Mouse (Mus musculus): ENCODE measurements around the gene Gm21860. TPM values are rescaled to one million over a fixed set of nuclear protein-coding genes. Genes with fewer than 3 reads are reported as not detected.
"Not testable (repeated sequence)": the region's sequence is repeated elsewhere in the genome, so short reads cannot be mapped to it uniquely, and the experiment has no call there.

Gene Gm21860
- not detected in 2 replicates for polyA plus RNA-seq (2015; fragmentation: Nextera tagmentation; extraction: Ambion mirVana)

DNA sequence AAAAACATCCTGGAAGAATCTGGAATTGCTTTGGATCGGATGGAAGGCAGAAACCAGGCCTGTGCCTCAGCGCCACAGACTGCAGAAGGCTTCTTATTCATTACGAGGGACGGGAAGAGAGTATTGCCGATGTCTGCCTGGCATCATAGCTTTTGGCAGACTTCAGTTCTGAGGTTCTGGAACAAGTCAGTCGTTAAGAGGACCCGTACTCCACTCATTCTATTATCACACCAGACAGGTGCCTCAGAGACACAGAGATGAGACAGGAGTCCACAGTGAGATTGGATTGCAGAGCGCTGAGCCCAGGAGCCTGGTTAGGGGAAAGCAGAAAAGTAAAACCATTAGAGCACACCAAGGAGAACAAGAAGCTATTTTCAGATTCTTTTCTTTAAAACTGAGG is at the start of gene Gm21860:
TSS of gene Gm21860 (minus strand) at position 101 of the 400 bp plus-strand sequence.
- not testable (repeated sequence) for DNase-seq (ENCODE audit: low spot score)

DNA sequence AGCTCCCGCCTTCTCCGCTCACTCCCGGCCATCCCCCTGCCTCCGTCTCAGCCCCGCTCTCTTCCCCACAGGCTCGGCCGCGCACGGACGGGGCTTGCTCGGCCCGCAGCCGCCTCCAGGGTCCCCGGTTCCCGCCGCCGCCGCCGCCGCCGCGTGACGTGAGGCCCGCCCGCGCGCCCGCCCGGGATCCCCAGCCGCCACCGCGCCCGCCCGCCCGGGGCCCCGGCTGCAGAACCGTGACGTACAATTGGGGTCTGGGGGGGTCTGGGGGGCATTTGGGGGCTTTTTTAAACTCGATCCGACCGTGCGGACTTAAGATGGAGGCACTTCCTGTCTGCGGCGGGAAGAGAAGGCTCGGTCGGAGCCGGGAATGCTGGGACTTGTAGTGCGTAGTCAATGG is 29.8 kb upstream of the Gm21860 start, which contains the start of gene Gm47283:
TSS of gene Gm47283 (plus strand) at position 301 of the 400 bp plus-strand sequence.
- not testable (repeated sequence) for DNase-seq (ENCODE audit: low spot score)

DNA sequence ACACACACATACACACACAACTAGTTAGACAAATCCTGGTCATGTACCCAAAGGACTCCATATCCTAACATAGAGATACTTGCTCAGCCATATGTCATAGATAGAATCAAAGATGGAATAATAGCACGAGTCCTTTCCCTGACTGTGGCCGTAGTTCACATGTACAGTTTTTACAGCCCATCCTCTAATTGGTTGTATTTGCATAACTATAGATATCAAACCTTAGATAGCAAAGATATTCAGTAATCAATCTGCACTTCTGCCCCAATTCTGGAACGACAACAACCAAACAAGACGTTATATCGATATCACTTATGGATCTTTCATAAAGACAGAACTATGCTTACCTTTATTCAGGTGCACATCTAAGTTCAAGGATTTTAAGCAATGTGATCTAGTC is 9.4 kb downstream of the Gm21860 start:
- DNase-seq (ENCODE audit: low spot score) = peak; percentile 16

DNA sequence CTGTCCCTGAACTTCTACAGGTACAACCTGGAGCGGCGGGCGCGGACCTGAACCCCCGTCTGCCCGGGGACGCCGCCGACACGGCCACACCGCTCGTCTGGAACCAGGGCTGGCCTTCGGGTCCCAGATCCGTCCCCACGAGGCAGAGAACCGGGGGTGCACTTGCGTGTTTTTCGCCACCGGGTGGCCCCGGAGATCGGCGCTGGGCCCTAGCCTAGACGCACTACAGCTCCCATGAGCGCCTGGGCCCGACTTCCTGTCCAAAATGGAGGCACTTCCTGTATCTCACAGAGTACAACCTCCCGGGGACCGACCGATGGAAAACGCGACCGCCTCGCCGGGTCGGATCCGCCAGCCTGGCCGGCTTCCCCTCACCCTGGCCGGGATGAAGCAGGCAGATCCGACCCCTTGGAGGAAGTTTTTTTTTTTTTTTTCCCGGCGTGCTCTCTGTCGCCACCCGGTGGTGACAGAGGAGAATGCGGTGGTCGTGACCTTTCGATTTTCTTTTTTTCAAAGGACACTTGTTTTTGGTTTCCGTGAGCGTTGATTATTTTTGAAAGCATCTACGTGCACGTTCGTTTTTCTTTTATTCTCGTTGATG is 10.1 kb downstream of the Gm21860 start:
- peak; percentile 83 for DNase-seq (ENCODE audit: low spot score)

DNA sequence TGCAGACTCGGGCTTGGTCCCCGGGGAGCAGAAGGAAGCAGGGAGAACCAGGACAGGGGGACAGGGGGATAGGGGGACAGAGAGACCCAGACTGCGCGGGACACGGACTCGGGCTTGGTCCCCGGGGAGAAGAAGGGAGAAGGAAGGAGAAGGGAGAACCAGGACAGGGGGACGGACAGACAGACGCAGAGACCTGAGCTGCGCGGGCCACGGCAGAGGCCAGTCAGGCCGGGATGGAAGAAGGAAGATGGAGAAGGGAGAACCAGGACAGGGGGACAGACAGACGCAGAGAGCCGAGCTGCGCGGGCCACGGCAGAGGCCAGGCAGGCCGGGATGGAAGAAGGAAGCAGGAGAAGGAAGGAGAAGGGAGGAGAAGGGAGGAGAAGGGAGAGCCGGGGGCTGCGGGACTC is 10.8 kb downstream of the Gm21860 start:
- DNase-seq (ENCODE audit: low spot score) = no peak

DNA sequence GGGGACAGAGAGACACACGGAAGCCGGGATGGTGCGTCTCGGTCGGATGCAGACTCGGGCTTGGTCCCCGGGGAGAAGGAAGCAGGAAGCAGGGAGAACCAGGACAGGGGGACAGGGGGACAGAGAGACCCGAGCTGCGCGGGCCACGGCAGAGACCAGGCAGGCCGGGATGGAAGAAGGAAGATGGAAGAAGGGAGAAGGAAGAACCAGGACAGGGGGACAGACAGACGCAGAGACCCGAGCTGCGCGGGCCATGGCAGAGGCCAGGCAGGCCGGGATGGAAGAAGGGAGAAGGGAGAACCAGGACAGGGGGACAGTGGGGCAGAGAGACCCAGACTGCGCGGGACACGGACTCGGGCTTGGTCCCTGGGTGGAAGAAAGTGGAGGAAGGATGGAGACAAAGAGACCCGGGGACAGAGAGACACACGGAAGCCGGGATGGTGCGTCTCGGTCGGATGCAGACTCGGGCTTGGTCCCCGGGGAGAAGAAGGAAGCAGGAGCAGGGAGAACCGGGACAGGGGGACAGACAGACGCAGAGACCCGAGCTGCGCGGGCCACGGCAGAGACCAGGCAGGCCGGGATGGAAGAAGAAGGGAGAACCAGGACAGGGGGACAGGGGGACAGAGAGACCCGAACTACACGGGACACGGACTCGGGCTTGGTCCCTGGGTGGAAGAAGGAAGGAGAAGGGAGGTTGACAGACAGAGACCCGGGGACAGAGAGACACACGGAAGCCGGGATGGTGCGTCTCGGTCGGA is 11.4 kb downstream of the Gm21860 start:
- not testable (repeated sequence) for DNase-seq (ENCODE audit: low spot score)

DNA sequence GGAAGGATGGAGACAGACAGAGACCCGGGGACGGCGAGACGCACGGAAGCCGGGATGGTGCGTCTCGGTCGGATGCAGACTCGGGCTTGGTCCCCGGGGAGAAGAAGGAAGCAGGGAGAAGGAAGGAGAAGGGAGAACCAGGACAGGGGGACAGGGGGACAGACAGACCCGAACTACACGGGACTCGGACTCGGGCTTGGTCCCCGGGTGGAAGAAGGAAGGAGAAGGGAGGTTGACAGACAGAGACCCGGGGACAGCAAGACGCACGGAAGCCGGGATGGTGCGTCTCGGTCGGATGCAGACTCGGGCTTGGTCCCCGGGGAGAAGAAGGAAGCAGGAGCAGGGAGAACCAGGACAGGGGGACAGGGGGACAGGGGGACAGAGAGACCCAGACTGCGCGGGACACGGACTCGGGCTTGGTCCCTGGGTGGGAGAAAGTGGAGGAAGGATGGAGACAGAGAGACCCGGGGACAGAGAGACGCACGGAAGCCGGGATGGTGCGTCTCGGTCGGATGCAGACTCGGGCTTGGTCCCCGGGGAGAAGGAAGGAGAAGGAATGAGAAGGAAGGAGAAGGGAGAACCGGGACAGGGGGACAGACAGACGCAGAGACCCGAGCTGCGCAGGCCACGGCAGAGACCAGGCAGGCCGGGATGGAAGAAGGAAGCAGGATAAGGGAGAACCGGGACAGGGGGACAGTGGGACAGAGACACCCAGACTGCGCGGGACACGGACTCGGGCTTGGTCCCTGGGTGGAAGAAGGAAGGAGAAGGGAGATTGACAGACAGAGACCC is 12.2 kb downstream of the Gm21860 start:
- peak; percentile 12 for DNase-seq (ENCODE audit: low spot score)

DNA sequence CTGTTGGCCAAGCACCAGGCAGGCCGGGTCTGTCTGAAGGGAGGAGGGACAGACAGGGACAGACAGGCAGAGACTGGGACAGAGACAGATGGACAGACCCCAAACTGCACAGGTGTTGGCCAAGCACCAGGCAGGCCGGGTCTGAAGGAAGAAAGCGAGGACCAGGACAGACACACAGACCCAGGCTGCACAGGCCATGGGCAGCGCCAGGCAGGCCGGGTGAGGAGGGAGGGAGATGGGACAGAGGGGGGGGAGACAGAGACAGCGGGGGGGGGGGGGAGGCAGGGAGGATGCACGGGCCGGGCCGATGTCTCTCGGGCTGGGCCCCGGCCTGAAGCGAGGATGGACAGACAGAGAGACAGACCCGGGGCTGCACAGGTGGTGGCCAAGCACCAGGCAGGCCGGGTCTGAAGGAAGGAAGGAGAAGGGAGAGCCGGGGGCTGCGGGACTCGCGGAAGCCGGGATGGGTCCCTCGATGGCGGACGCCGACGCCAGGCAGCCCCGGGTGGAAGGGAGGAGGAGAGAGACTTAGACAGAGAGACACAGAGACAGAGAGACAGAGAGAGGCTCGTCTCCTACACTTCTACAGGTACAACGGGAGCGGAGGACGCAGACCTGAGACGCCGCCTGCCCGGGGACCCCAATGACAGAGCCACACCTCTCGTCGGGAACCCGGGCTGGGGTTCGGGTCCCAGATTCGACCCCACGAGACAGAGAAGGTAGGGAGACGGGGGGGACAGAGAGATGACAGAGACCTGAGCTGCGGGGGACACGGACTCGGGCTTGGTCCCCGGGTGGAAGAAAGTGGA is 13.0 kb downstream of the Gm21860 start:
- peak; percentile 35 for DNase-seq (ENCODE audit: low spot score)

DNA sequence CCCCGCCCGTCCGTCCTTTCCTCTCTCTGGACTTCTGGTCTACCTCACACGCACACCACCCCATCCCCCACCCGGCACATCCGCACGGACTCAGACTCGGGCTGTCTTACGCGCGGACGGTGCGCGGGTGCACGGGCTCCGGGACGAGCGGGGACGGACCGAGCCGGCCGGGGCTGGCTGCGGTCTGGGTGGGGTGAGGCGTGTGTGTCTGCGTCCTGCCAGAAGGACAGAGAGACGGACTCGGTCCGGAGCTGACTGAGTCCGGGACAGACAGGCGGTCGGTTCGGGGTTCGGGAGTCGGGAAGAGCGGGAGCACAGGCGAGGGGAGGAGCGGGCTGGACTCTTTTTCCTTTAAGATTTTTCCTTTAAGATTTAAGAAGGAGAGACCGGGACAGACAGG is 13.6 kb downstream of the Gm21860 start:
- DNase-seq (ENCODE audit: low spot score) = peak; percentile 73

DNA sequence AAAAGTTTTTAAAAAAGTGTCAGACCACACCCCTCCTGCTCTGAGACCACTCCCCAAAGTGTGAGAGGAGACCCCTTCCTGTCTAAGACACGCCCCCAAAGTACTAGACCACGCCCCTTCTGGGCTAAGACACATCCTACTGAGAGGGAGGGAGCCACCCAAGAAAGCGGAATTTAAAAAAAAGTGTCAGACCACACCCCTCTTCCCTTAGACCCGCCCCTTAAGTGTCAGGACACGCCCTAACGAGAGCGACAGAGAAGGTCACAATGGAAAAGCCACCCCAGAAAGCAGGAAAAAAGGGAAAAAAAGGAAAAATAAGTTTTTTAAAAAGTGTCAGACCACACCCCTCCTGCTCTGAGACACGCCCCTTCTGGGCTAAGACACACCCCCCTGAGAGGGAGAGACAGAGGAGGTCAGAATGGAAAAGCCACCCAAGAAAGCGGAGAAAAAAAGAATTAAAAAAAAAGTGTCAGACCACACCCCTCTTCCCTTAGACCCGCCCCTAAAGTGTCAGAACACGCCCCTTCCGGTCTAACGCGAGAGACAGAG is 14.5 kb downstream of the Gm21860 start:
- DNase-seq (ENCODE audit: low spot score) = peak; percentile 64

DNA sequence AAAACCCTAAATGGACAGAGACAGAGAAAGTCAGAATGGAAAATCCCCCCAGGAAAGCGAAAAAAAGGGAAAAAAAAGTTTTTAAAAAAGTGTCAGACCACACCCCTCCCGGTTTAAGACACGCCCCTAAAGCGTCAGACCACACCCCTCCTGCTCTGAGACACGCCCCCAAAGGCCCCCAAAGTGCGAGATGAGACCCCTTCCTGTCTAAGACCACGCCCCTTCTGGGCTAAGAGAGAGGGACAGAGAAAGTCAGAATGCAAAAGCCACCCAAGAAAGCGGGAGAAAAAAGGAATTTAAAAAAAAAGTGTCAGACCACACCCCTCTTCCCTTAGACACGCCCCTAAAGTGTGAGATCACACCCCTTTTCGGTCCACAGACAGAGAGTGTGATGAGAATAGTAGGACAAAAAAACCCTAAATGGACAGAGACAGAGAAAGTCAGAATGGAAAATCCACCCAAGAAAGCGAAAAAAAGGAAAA is 15.0 kb downstream of the Gm21860 start:
- DNase-seq (ENCODE audit: low spot score) = peak; percentile 36

DNA sequence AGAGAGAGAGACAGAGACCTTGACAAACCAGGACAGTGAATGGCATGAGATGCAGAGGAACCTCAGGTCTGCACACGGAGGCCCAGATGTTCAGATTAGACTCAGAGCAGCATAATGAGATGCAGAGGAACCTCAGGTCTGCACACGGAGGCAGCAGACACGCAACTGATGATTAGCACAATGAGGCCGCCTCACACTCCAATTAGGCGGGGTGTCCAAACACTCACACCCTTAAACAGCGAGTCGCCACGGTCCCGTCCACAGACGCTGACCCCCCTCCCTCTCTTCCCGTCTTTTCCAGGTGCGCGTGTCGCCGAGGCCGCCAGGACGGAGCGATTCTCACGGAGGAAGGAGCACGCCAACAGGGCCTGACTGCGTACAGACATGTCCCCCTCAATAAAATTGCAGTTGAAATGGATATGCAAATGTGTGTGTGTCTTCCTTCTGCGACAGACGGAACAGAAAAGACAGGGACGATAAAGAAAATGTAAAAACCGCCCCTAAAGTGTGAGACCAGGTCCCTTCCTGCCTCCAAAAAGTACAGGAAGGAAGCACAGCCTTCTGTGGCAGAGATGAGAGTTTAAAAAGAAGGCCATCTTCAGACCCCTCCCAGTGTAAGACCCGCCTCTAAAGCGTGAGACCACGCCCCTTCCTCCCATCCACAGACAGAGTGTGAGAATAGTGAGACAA is 15.6 kb downstream of the Gm21860 start:
- peak; percentile 61 for DNase-seq (ENCODE audit: low spot score)

DNA sequence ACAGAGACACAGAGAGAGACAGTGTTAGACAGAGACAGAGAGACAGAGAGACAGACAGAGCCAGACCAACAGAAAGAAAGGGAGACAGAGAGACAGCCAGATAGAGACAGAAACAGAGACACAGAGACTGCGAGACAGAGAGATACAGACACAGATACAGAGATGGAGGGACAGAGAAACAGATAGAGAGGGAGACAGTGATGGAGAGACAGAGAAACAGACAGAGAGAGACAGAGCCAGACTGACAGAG is 16.3 kb downstream of the Gm21860 start:
- no peak for DNase-seq (ENCODE audit: low spot score)

DNA sequence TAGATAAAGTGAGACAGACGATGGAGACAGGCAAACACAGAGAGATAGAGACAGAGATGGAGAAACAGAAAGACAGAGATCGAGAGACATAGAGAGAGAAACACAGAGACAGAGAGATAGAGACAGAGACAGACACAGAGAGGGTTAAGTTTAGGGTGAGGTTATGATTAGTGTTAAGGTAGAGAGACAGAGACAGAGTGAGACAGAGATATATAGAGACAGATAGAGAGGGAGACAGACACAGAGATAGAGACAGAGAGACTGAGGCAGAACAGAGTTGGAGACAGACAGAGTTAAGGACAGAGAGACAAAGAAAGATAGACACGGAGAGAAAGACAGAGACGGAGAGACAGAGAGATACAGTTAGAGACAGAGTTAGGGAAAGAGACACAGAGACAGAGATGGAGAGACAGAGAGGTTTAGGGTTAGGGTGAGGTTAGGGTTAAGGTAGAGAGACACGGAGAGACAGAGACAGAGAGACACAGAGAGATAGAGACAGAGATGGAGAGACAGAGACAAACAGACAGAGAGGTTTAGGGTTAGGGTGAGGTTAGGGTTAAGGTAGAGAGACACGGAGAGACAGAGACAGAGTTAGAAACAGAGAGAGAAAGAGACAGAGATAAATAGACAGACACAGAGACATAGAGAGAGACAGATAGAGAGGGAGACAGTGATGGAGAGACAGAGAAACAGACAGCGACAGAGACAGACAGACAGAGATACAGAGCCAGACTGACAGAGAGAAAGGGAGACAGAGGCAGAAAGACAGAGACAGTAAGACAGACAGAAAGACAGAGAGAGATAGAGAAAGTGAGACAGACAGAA is 16.8 kb downstream of the Gm21860 start:
- DNase-seq (ENCODE audit: low spot score) = no peak

DNA sequence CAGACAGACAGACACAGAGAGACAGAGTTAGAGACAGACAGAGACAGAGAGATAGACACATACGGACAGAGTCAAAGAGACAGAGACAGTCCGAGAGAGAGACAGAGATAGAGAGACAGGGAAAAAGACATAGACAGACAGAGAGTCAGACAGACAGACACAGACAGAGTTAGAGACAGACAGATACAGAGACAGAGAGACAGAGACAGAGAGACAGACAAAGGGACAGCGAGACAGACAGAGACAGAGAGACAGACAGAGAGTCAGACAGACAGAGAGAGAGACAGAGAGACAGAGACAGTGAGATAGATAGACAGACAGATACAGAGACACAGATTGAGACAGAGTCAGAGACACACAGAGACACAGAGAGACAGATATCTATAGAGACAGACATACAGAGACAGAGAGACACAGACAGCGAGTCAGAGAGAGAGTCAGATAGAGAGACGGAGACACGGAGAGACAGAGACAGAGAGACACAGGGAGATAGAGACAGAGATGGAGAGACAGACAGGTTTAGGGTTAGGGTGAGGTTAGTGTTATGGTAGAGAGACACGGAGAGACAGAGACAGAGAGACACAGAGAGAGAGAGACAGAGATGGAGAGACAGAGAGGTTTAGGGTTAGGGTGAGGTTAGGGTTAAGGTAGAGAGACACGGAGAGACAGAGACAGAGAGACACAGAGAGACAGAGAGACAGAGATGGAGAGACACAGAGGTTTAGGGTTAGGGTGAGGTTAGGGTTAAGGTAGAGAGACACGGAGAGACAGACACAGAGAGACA is 18.2 kb downstream of the Gm21860 start:
- not testable (repeated sequence) for DNase-seq (ENCODE audit: low spot score)

DNA sequence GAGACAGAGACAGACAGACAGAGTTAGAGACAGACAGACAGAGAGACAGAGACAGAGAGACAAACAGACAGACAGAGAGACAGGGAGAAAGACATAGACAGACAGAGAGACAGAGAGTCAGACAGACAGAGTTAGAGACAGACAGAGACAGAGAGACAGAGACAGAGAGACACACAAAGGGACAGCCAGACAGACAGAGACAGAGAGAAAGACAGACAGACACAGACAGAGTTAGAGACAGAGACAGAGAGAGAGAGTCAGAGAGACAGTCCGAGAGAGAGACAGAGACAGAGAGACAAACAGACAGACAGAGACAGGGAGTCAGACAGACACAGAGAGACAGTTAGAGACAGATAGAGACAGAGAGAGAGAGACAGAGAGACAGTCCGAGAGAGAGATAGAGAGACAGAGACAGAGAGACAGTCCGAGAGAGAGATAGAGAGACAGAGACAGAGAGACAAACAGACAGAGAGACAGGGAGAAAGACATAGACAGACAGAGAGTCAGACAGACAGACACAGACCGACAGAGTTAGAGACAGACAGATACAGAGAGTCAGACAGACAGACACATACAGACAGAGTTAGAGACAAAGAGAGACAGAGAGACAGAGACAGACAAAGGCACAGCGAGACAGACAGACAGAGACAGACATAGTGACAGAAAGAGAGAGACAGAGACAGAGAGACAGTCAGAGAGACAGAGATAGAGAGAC is 19.3 kb downstream of the Gm21860 start:
- DNase-seq (ENCODE audit: low spot score) = not testable (repeated sequence)

DNA sequence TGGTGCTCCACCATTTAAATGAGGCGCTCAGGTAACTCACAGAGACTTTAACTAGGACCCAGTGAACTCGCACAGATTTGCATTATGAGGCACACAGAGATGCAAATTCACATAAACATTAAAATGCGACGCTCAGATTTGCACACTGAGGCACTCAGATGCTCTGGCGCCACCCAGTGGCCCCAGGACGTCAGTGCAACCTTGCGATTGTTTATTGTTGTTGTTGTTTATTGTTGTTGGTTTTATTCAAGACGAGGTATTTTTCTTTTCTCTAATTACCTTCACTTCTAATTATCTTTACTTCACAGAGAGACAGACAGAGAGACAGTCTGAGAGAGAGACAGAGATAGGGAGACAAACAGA is 20.3 kb downstream of the Gm21860 start:
- DNase-seq (ENCODE audit: low spot score) = peak; percentile 17
